Mouse (Mus musculus): ENCODE measurements at regions not wholly inside any gene's neighbourhood (a gene's known extent, or its start where the extent isn't known, plus 50 kb on each side); places are given as distances from the start of the nearest gene placed in this dataset.

DNA sequence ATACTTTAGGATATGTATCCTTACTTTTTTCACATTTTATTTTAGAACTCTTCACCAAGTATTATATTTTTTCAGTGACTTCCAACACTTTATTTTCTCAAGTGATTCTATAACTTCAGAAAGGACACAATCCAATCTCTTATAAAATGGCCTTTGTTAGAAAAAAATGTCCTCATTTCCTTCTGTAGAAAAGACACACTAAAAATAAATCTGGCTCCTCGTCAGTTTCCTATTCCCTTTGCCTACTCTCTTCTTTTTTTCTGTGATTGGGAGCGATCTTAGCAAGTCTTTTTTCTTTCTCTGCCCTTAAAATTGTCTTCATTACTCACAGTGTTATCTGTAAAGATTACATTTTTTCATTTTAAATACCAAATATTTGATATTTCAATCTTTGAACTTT, 824.5 kb downstream of the Car8 start:
- TF ChIP-seq CTCF (IDR thresholded peaks at IDR 0.05; ENCODE audit: insufficient read depth, low read length) (no peak), POLR2A (IDR thresholded peaks at IDR 0.05; ENCODE audit: borderline replicate concordance, extremely low read depth, low read depth, low read length) (no peak)

Data from lung, adult 2 months (tissue).